ENCODE assay signal across 22 mouse cellular contexts in the genomic region with DNA sequence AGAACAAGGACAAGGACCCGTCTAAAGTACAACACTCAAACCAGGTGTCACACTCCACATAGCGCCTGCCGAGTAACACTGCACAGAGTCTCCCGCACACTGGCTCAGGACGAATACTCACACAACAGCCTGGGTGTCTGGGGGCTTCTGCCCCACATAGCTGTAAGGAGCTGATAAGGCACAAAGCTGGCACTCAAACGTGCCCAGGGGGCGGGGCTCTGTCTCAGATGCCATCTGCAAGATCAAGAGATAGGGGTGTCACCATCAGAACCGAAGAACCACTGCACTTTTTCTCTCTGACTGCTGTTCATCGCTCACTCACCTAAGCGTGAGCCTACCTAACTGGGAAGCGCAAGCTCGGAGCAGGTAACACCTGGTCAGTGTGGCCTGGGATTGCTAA. TPM values are rescaled to one million over a fixed set of nuclear protein-coding genes. Genes with fewer than 3 reads are reported as not detected.
DNase-seq lines count a peak whose midpoint lies in the region; ATAC-seq and TF ChIP-seq lines count a peak whose summit lies in the region.
"Had no signal": no experiment of that assay in that cellular context is flagged by ENCODE, and none has a peak within 500 bp of the region (broad histone marks: within the 10 kb centered on the region; RNA-seq: fewer than 3 reads in every experiment).

No protein-coding gene starts in this region.

- TF ChIP-seq POLR2A in thymus, adult 2 months (IDR thresholded peaks at IDR 0.05; ENCODE audit: control insufficient read depth, extremely low read depth, insufficient read depth, low read length, poor library complexity): 0 out of 2 replicates have a peak, but pooled peaks have one; percentile 29

- no peak for ATAC-seq in heart, embryonic 12.5 days (ENCODE audit: insufficient number of reproducible peaks, low FRiP score)
- ATAC-seq: forebrain, embryonic 13.5 days; intestine, embryonic 15.5 days had no signal

- H3K9ac ChIP-seq in heart, embryonic 12.5 days: 0 out of 2 replicates have a peak overlapping the region, but pooled peaks have one; percentile 18
- H3K9ac ChIP-seq: forebrain, embryonic 13.5 days; intestine, embryonic 15.5 days had no signal

- peaks cover 9% of the 10 kb centered on the region for H3K4me1 ChIP-seq in heart, embryonic 12.5 days (replicated peaks)
- H3K4me1 ChIP-seq in thymus, adult 2 months (replicated peaks; ENCODE audit: control insufficient read depth, insufficient read depth, low read length): peaks cover 36% of the 10 kb centered on the region

- no peak overlapping the region for H3K4me3 ChIP-seq in heart, embryonic 12.5 days
- H3K4me3 ChIP-seq in thymus, adult 2 months (ENCODE audit: control insufficient read depth, insufficient read depth, low read length): peak overlapping the region; percentile 31
- H3K4me3 ChIP-seq: forebrain, embryonic 13.5 days; gastrocnemius, adult 2 months; heart, embryonic 13.5 days; hindbrain, embryonic 13.5 days; intestine, embryonic 15.5 days; layer of hippocampus, adult 2 months had no signal

- WGBS in heart, embryonic 12.5 days: 80% methylated on average over 12 of the region's 12 CpGs
- 37% methylated on average over 12 of the region's 12 CpGs for WGBS in thymus, adult 2 months

- 0 out of 2 replicates have a peak, but pooled peaks have one; percentile 33 for TF ChIP-seq CTCF in thymus, adult 2 months (IDR thresholded peaks at IDR 0.05; ENCODE audit: borderline replicate concordance, control insufficient read depth, extremely low read depth, insufficient read depth, low read length, poor library complexity)

- no peak for DNase-seq in heart, adult 9 months (ENCODE audit: low spot score in 2 of 2)
- DNase-seq in induced T-regulatory cell, adult 2 months (ENCODE audit: low read depth): peak; percentile 20
- peak; percentile 70 for DNase-seq in thymus, adult 2 months
- peak; percentile 81 for DNase-seq in thymus, postnatal 4 days
- DNase-seq in right cerebral cortex, postnatal 25 days: no peak
- no peak for DNase-seq in gastrocnemius, postnatal 10 days
- DNase-seq: adrenal gland, postnatal 25 days; gastrocnemius, adult 2 months; kidney, postnatal 14 days; lung, adult 18-20 months; lung, postnatal 14 days; right cerebral cortex, postnatal 14 days; spleen, adult 18-20 months had no signal

- no peak overlapping the region for H3K4me2 ChIP-seq in heart, embryonic 12.5 days
- H3K4me2 ChIP-seq: forebrain, embryonic 13.5 days; hindbrain, embryonic 13.5 days; intestine, embryonic 15.5 days; midbrain, embryonic 11.5 days had no signal

- H3K9me3 ChIP-seq in heart, embryonic 12.5 days (replicated peaks): no peaks in the 10 kb centered on the region
- H3K9me3 ChIP-seq: forebrain, embryonic 13.5 days; heart, embryonic 13.5 days; hindbrain, embryonic 13.5 days; intestine, embryonic 15.5 days had no signal

- H3K27me3 ChIP-seq in heart, embryonic 12.5 days (replicated peaks): no peaks in the 10 kb centered on the region
- H3K27me3 ChIP-seq in thymus, adult 2 months (ENCODE audit: control insufficient read depth, insufficient read depth, low read length): no peaks in the 10 kb centered on the region
- H3K27me3 ChIP-seq: forebrain, embryonic 13.5 days; heart, embryonic 13.5 days; intestine, embryonic 15.5 days had no signal

- no peak overlapping the region for H3K27ac ChIP-seq in heart, embryonic 12.5 days (ENCODE audit: poor library complexity, severe bottlenecking)
- H3K27ac ChIP-seq in thymus, adult 2 months (ENCODE audit: control insufficient read depth, insufficient read depth, low read length): peak overlapping the region; percentile 96
- H3K27ac ChIP-seq: forebrain, embryonic 13.5 days; hindbrain, embryonic 13.5 days; intestine, embryonic 15.5 days; layer of hippocampus, adult 2 months had no signal

- H3K36me3 ChIP-seq in heart, embryonic 12.5 days: no peaks in the 10 kb centered on the region
- H3K36me3 ChIP-seq in thymus, adult 2 months (ENCODE audit: control insufficient read depth, insufficient read depth, low read length): no peaks in the 10 kb centered on the region
- H3K36me3 ChIP-seq: hindbrain, embryonic 13.5 days; intestine, embryonic 15.5 days had no signal

RNA-seq across cellular contexts. Expression of a gene that starts 2.4 kb away (rescaled TPM):
- polyA plus RNA-seq in heart, embryonic 12.5 days (2016; fragmentation: Nextera tagmentation; extraction: Ambion mirVana): 34.4 and 35.7 TPM in 2 replicates
- polyA plus RNA-seq in thymus, adult 2 months (2012; rRNA removed): 43.8 and 49.3 TPM in 2 replicates
- total RNA-seq in gastrocnemius, postnatal 10 days (2021): 10 to 100 TPM; 27.5 to 30.7 TPM

RNA-seq across cellular contexts. Expression of a gene that starts 12.4 kb away (rescaled TPM):
- polyA plus RNA-seq in heart, embryonic 12.5 days (2016; fragmentation: Nextera tagmentation; extraction: Ambion mirVana): 0.14 and 0.19 TPM in 2 replicates
- 0.07 TPM in 1 of 2 replicates, not detected in the other for polyA plus RNA-seq in thymus, adult 2 months (2012; rRNA removed)
- total RNA-seq in gastrocnemius, postnatal 10 days (2021): under 1 TPM; 0.20 to 0.31 TPM
- total RNA-seq: neutrophil, adult 5-6 weeks had no signal
- polyA plus RNA-seq: C2C12; forebrain, embryonic 13.5 days had no signal

RNA-seq across cellular contexts. Expression of a gene that starts 23.0 kb away (rescaled TPM):
- polyA plus RNA-seq in heart, embryonic 12.5 days (2016; fragmentation: Nextera tagmentation; extraction: Ambion mirVana): 3.3 and 3.6 TPM in 2 replicates
- polyA plus RNA-seq in thymus, adult 2 months (2012; rRNA removed): 8.5 and 10.1 TPM in 2 replicates
- total RNA-seq in gastrocnemius, postnatal 10 days (2021): 1 to 10 TPM; 4.2 to 6.8 TPM

RNA-seq across cellular contexts. Expression of a gene that starts 50.5 kb away (rescaled TPM):
- polyA plus RNA-seq in heart, embryonic 12.5 days (2016; fragmentation: Nextera tagmentation; extraction: Ambion mirVana): 31.6 and 32.4 TPM in 2 replicates
- polyA plus RNA-seq in thymus, adult 2 months (2012; rRNA removed): 39.6 and 52.5 TPM in 2 replicates
- total RNA-seq in gastrocnemius, postnatal 10 days (2021): 1 to 10 TPM; 2.4 to 2.7 TPM

Comparison
In these comparisons a context has a peak if more than half of its experiments do, and no peak if none do; other contexts are left out.
1. DNase-seq: peak in induced T-regulatory cell, adult 2 months (single experiment), thymus, adult 2 months (single experiment) and thymus, postnatal 4 days (single experiment); none in heart, adult 9 months (0 of 2), right cerebral cortex, postnatal 25 days (single experiment) and gastrocnemius, postnatal 10 days (single experiment).